Mouse (Mus musculus): ENCODE results near the gene AA467197. TPM values are rescaled to one million over a fixed set of nuclear protein-coding genes. Genes with fewer than 3 reads are reported as not detected.

The AA467197 gene
- 1.3 and 2.1 TPM in 2 replicates for polyA plus RNA-seq (2015; fragmentation: Nextera tagmentation; extraction: Ambion mirVana)

DNA sequence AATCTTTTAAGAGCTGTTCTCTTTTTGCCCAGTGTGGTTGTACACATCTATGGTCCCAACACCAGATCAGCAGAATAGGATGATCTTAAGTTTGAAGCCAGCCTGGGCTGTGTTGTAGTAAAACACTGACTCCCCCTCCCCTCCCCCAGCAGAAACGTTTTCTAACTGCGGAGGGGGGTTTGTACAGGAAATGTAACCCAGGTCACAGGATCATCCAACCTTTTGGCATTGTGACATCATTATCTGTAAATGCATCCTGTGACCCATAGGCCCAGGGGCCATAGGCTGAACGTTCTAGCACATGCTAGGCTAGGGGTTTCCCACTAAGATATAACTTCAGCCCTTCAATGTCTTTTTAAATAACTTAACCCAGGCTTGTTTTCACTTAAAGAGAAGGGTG is at the start of gene AA467197:
Gene AA467197, plus strand, starts transcription at position 301 of the 400 bp plus-strand sequence.
- 41% methylated on average over 3 of the region's 3 CpGs for WGBS (ENCODE audit: insufficient replicate concordance)
- ATAC-seq (ENCODE audit: insufficient read depth), result no peak
- Histone ChIP-seq H3K27me3 (peaks cover 28% of the 10 kb centered on the region), H3K4me2 (peak within 1 kb of the TSS; percentile 65), H3K4me1 (replicated peaks) (peaks cover 13% of the 10 kb centered on the region), H3K4me3 (replicated peaks) (peak within 1 kb of the TSS; percentile 35), H3K36me3 (replicated peaks) (peaks cover 12% of the 10 kb centered on the region), H3K27ac (replicated peaks) (no peak within 1 kb of the TSS), H3K9ac (no peak within 1 kb of the TSS), H3K9me3 (replicated peaks) (no peaks in the 10 kb centered on the region)

- Histone ChIP-seq H3K9me3 (replicated peaks) (no peaks in the 10 kb centered on the region), H3K27ac (replicated peaks) (no peak overlapping the region), H3K36me3 (replicated peaks) (no peaks in the 10 kb centered on the region), H3K9ac (no peak overlapping the region), H3K4me1 (replicated peaks) (no peaks in the 10 kb centered on the region), H3K27me3 (no peaks in the 10 kb centered on the region), H3K4me2 (no peak overlapping the region), H3K4me3 (replicated peaks) (no peak overlapping the region)
- WGBS (ENCODE audit: insufficient replicate concordance), result 69% methylated on average over 8 of the region's 8 CpGs
- ATAC-seq (ENCODE audit: insufficient read depth), result no peak
Observed at GRCm38 (mm10) chr2:122587861-122588519, 48.8 kb upstream of the AA467197 start.

DNA sequence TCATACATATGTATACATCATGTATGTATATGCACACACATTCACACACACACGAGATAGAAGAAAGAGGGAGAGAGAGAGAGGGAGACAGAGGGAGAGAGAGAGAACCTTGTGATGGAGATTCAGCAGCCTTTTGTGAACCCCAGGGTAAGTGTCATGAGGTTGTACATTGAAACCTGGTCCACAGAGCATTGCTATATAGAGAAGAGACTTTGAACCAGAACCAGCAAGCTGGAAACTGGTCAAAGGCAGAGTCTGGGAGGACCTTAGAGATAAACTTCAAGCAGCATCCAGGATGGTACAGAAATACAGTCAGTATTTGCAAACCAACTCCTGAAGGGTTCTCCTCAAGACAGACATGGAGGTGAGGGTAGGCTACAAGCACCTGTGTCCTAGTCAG is 46.4 kb upstream of the AA467197 start:
- ATAC-seq (ENCODE audit: insufficient read depth), result no peak
- Histone ChIP-seq H3K27me3 (no peaks in the 10 kb centered on the region), H3K9ac (no peak overlapping the region), H3K4me3 (replicated peaks) (no peak overlapping the region), H3K4me2 (no peak overlapping the region), H3K9me3 (replicated peaks) (no peaks in the 10 kb centered on the region), H3K27ac (replicated peaks) (no peak overlapping the region), H3K4me1 (replicated peaks) (no peaks in the 10 kb centered on the region), H3K36me3 (replicated peaks) (no peaks in the 10 kb centered on the region)
- 61% methylated on average over 1 of the region's 1 CpGs for WGBS (ENCODE audit: insufficient replicate concordance)

- Histone ChIP-seq H3K36me3 (replicated peaks) (no peaks in the 10 kb centered on the region), H3K27me3 (no peaks in the 10 kb centered on the region), H3K9me3 (replicated peaks) (no peaks in the 10 kb centered on the region), H3K4me1 (replicated peaks) (no peaks in the 10 kb centered on the region), H3K4me3 (replicated peaks) (no peak overlapping the region), H3K27ac (replicated peaks) (no peak overlapping the region), H3K4me2 (no peak overlapping the region), H3K9ac (no peak overlapping the region)
- WGBS (ENCODE audit: insufficient replicate concordance), result 19% methylated on average over 2 of the region's 2 CpGs
- peak; percentile 44; the same call in 1 of the 2 replicates for ATAC-seq (ENCODE audit: insufficient read depth)
Observed at GRCm38 (mm10) chr2:122591213-122591612, 45.6 kb upstream of the AA467197 start.

GRCm38 (mm10) chr2:122595461-122595860 is 41.3 kb upstream of the AA467197 start:
- ATAC-seq (ENCODE audit: insufficient read depth), result no peak
- no peak overlapping the region for H3K9ac ChIP-seq
- WGBS (ENCODE audit: insufficient replicate concordance), result 80% methylated on average over 16 of the region's 16 CpGs
- H3K27me3 ChIP-seq, result no peaks in the 10 kb centered on the region
- H3K9me3 ChIP-seq (replicated peaks), result no peaks in the 10 kb centered on the region
- no peak overlapping the region for H3K27ac ChIP-seq (replicated peaks)
- no peak overlapping the region for H3K4me3 ChIP-seq (replicated peaks)
- no peaks in the 10 kb centered on the region for H3K4me1 ChIP-seq (replicated peaks)
- H3K36me3 ChIP-seq (replicated peaks), result no peaks in the 10 kb centered on the region
- no peak overlapping the region for H3K4me2 ChIP-seq

- no peak overlapping the region for H3K4me3 ChIP-seq (replicated peaks)
- no peak overlapping the region for H3K9ac ChIP-seq
- no peaks in the 10 kb centered on the region for H3K27me3 ChIP-seq
- H3K4me2 ChIP-seq, result no peak overlapping the region
- ATAC-seq (ENCODE audit: insufficient read depth), result no peak
- H3K9me3 ChIP-seq (replicated peaks), result no peaks in the 10 kb centered on the region
- 47% methylated on average over 2 of the region's 2 CpGs for WGBS (ENCODE audit: insufficient replicate concordance)
- no peaks in the 10 kb centered on the region for H3K36me3 ChIP-seq (replicated peaks)
- no peaks in the 10 kb centered on the region for H3K4me1 ChIP-seq (replicated peaks)
- no peak overlapping the region for H3K27ac ChIP-seq (replicated peaks)
Observed at GRCm38 (mm10) chr2:122599736-122600135, 37.0 kb upstream of the AA467197 start.

DNA sequence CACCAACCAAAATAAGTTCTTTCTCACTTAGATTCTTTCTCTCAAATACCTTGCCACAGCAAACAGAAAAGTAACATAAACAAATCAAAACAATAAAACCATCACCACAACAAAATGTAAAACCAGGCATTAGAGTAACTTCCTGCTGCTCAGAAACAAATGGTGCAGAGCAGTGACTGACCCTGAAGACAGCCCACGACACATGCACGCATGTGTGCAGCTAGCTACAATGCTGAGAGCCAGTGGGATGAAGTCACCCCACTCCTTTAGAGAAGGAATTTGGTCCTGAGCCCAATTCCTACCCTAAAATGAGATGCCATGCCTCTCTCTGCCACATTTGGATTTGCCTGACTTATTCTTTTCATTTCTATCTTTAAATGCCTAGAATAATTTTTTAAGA is 35.4 kb upstream of the AA467197 start:
- no peaks in the 10 kb centered on the region for H3K27me3 ChIP-seq
- H3K4me3 ChIP-seq (replicated peaks), result no peak overlapping the region
- H3K4me2 ChIP-seq, result no peak overlapping the region
- H3K36me3 ChIP-seq (replicated peaks), result no peaks in the 10 kb centered on the region
- no peak for ATAC-seq (ENCODE audit: insufficient read depth)
- WGBS (ENCODE audit: insufficient replicate concordance), result 70% methylated on average over 2 of the region's 2 CpGs
- H3K9me3 ChIP-seq (replicated peaks), result no peaks in the 10 kb centered on the region
- H3K27ac ChIP-seq (replicated peaks), result no peak overlapping the region
- H3K4me1 ChIP-seq (replicated peaks), result no peaks in the 10 kb centered on the region
- no peak overlapping the region for H3K9ac ChIP-seq

DNA sequence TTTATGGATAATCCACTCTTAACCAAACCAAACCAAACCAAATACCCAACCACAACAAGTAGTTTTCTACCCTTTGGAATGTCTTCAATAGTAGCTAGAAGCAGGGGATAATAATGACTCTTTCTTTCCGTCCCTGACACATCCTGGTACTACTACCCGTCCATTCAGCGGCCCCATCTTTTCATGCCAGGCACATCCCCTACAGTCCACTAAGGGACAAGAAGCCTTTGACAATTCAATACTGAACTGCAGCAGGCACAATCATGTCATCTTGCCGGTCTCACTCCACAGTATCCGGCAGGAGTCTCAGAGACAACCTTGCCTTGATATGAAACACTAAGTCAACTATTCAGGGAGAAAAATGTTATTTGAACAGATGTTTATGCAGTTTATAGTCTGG is 31.0 kb upstream of the AA467197 start:
- no peaks in the 10 kb centered on the region for H3K36me3 ChIP-seq (replicated peaks)
- no peaks in the 10 kb centered on the region for H3K9me3 ChIP-seq (replicated peaks)
- peaks cover 3% of the 10 kb centered on the region for H3K4me1 ChIP-seq (replicated peaks)
- no peak overlapping the region for H3K4me3 ChIP-seq (replicated peaks)
- 75% methylated on average over 5 of the region's 5 CpGs for WGBS (ENCODE audit: insufficient replicate concordance)
- H3K9ac ChIP-seq, result no peak overlapping the region
- peaks cover 3% of the 10 kb centered on the region for H3K27me3 ChIP-seq
- no peak overlapping the region for H3K4me2 ChIP-seq
- no peak for ATAC-seq (ENCODE audit: insufficient read depth)
- no peak overlapping the region for H3K27ac ChIP-seq (replicated peaks)

- Histone ChIP-seq H3K9ac (no peak overlapping the region), H3K4me1 (replicated peaks) (peaks cover 9% of the 10 kb centered on the region), H3K9me3 (replicated peaks) (no peaks in the 10 kb centered on the region), H3K4me2 (no peak overlapping the region), H3K27ac (replicated peaks) (no peak overlapping the region), H3K36me3 (replicated peaks) (no peaks in the 10 kb centered on the region), H3K27me3 (peaks cover 8% of the 10 kb centered on the region), H3K4me3 (replicated peaks) (no peak overlapping the region)
- WGBS (ENCODE audit: insufficient replicate concordance), result 71% methylated on average over 9 of the region's 9 CpGs
- ATAC-seq (ENCODE audit: insufficient read depth), result no peak
Observed at GRCm38 (mm10) chr2:122608820-122609219, 28.0 kb upstream of the AA467197 start.

DNA sequence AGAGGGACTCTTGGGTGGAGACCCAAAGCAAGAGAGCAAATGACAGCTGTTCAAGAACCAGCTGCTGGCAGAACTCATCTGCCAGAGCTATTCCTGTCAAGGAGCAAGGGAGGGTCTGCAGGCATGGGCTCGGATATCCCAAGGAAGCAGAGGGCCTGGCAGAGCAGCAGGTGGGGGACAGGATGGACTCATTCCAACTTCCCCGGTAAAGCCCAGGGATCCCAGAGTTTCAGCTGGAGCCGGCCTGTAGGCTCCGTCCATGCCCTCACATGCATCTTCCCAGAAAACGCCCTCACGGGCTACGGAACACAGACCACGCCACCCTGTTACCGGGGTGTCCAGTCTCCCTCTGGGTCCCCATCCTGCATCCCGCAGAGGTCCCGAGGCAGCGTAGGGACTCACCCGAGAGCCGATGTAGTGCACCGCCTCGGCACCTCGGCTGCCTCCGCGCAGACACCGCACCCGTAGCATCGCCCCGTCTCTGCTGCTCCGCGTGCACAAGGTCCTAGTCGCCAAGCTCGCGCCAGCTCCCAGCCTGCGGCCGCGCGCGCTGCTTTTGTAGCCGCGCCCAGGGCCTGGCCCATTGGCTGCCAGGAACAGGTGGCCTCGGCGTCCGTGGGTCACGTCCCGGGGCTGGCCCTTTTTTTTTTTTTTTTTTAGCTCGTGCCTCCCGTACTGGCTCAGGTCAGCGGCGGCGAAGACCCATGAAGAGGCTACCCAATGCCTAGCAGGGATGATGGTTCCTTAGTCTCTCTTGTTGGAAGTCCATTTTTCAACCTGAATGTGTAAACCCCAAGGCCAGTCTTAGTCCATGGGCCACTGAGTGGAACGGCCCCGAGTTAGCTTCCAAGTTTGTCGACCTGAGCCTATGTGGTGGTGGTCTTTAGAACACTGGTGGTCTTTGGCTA is 25.8 kb upstream of the AA467197 start, which contains the start of gene Gatm:
Gene Gatm, minus strand, starts transcription at position 558 of the 908 bp plus-strand sequence.
- no peaks in the 10 kb centered on the region for H3K36me3 ChIP-seq (replicated peaks)
- peak within 1 kb of the TSS; percentile 57 for H3K4me3 ChIP-seq (replicated peaks)
- peak within 1 kb of the TSS; percentile 76 for H3K4me2 ChIP-seq
- peak; percentile 83 for ATAC-seq (ENCODE audit: insufficient read depth)
- no peak within 1 kb of the TSS for H3K27ac ChIP-seq (replicated peaks)
- 3% methylated on average over 48 of the region's 48 CpGs for WGBS (ENCODE audit: insufficient replicate concordance)
- peaks cover 9% of the 10 kb centered on the region for H3K4me1 ChIP-seq (replicated peaks)
- no peaks in the 10 kb centered on the region for H3K9me3 ChIP-seq (replicated peaks)
- peak within 1 kb of the TSS; percentile 54 for H3K9ac ChIP-seq
- peaks cover 8% of the 10 kb centered on the region for H3K27me3 ChIP-seq

DNA sequence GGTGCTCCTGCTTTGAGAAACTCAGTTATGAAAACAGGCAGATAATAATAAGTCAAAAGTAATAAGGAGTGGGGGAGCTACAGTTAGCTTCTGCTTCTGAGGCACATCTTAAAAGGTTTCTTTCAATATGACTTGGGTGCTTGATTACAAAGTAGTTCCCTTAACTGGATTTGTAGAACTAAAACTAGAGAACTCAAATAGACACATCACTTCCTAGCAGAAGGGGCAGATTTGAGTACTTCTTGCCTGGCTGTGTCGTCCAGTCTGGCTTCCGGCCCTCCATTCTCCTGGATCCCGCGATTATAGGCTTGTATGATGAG is 25.2 kb upstream of the AA467197 start:
- no peak overlapping the region for H3K9ac ChIP-seq
- H3K36me3 ChIP-seq (replicated peaks), result no peaks in the 10 kb centered on the region
- no peaks in the 10 kb centered on the region for H3K9me3 ChIP-seq (replicated peaks)
- peak overlapping the region; percentile 76 for H3K4me2 ChIP-seq
- 76% methylated on average over 4 of the region's 4 CpGs for WGBS (ENCODE audit: insufficient replicate concordance)
- H3K27me3 ChIP-seq, result peaks cover 8% of the 10 kb centered on the region
- H3K27ac ChIP-seq (replicated peaks), result no peak overlapping the region
- ATAC-seq (ENCODE audit: insufficient read depth), result no peak
- peak overlapping the region; percentile 57 for H3K4me3 ChIP-seq (replicated peaks)
- H3K4me1 ChIP-seq (replicated peaks), result peaks cover 9% of the 10 kb centered on the region

All from liver, embryonic 15.5 days (tissue).